Mouse (Mus musculus) layer of hippocampus, adult 9-10 months (tissue): ENCODE results near the gene Ttc33.

Experiments used
- DNase-seq: peaks from one replicate; pipeline ENCODE4 v3.0.0; 2022; ENCODE audit warnings: low spot score

Ttc33 gene

GRCm38 (mm10) chr15:5185366-5186292 lies at the start of gene Ttc33:
Gene Ttc33, plus strand, starts transcription at chr15:5185525.
- DNase-seq: peak; percentile 67

DNA sequence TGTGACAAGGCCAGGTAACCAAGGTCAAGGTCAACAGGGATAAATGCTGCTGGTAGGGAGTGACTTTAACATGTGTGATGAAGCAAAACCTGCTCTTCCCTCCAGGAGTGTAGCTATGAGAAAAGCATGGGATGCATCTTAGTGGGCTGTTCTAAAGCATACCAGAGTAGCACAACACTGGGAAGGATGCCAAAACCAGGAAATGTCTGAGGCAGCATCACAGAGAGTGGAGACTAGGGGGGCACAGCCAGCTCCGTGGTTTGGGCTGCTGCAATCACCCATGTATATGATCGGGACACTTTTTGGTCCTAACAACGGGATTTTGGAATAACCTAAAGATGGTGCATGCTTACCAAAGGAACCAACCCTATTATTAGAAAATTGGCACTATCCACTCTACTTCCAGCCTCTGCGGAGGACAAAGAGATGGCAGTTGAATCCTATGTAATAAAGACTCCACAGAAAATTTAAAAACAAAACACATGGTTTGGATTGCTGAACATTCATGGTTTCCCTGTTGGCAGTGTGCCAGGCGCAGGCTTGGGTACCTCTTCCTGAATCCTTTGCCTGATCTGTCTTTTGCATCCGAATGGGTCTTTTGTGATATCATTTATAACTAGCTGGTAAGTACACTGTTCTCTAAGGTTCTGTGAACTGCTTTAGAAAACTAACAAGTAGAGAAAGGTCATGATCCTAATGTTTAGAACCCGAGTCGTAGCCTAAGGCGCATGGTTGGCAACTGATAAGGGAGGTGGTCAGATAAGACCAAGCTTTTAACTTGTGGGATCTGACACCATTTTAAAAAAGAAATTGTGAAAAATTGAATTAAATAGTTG lies 47.1 kb upstream of the Ttc33 start:
- DNase-seq: no peak

- no peak for DNase-seq
Observed at GRCm38 (mm10) chr15:5139366-5139765, 46.0 kb upstream of the Ttc33 start.

DNA sequence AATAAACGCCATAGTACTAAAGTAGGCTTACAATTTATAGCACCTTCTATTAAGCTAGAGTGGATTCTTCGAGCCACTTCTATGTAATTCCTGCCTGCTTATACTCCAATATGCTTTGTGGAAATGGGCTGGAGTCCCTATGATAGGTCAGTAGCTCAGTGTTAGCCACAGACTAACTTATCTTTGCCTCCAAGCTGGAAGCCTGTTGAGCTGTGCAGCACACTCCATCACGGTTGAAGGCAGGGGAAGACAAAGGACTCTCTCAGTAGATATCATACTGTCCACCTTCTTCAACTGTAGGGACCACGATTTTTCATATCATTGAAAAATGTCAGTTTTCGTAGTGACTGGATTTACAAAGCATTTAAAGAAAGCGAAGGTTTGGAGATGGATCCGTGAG lies 45.5 kb upstream of the Ttc33 start:
- DNase-seq: no peak

- DNase-seq: no peak
Observed at GRCm38 (mm10) chr15:5140357-5140756, 45.0 kb upstream of the Ttc33 start.

- DNase-seq: no peak
Observed at GRCm38 (mm10) chr15:5142047-5142446, 43.3 kb upstream of the Ttc33 start.

GRCm38 (mm10) chr15:5142714-5143113 lies 42.6 kb upstream of the Ttc33 start:
- no peak for DNase-seq

- peak; percentile 31 for DNase-seq
Observed at GRCm38 (mm10) chr15:5143361-5144020, 41.8 kb upstream of the Ttc33 start, which contains the start of gene Prkaa1. Gene Prkaa1, plus strand, starts transcription at chr15:5143861.

GRCm38 (mm10) chr15:5144021-5144778 lies 41.1 kb upstream of the Ttc33 start:
- DNase-seq: peak; percentile 8

DNA sequence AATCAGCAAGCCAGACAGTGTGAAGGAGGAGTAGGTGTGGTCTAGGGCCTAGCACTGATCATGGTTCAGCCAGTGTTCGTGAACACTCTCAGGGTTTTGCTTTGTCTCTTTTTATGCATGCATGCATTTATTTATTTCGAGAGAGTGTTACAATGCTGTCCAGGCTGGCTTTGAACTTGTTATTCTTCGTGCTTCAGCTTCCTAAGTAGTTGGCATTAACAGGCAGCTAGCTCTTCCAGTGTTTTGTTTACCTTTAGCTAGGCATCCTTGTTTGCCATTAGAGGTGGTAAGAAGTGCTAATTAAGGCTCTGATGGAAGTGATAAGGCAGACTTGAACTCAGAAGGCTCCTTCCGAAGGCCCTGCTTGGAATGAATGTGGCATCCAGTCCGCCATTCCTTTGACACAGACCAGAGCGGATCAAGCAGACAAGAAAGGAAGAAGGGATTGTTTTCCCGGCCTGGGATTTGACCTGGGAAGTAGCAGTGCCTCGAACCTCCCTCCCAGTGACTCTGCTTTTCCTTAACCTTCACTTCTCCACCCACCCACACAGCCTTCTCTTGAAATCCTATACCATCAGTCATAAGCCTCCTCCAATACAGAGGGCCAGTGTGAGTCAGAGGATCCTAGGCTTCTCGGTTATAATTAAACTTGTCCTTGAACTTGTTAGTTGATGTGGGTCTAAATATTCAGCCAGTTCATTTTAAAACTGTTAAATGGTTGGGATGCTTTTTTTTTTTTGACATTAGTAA lies 40.0 kb upstream of the Ttc33 start:
- DNase-seq: no peak

GRCm38 (mm10) chr15:5149187-5149586 lies 36.1 kb upstream of the Ttc33 start:
- no peak for DNase-seq

DNA sequence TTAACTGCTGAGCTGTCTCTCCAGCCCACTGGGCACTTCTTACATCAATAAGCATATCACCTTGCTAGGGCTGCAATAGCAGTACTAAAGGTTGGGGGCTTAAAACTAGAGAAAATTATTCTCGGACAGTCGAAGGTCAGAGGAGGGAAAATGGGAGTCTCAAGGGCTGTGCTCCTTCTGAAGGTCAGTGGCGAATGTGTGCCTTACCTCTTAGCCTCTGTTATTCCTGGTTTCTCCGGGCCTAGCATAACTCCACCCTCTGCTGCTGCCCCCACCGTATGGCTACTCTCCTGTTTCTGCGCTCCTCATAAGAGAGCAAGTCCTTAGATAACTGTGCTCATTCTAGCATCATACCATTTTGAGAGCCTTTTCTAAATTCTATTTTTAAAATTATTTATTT lies 33.2 kb upstream of the Ttc33 start:
- no peak for DNase-seq

- no peak for DNase-seq
Observed at GRCm38 (mm10) chr15:5154621-5155020, 30.7 kb upstream of the Ttc33 start.

- DNase-seq: no peak
Observed at GRCm38 (mm10) chr15:5155093-5155492, 30.2 kb upstream of the Ttc33 start.

- no peak for DNase-seq
Observed at GRCm38 (mm10) chr15:5156355-5156754, 29.0 kb upstream of the Ttc33 start.

DNA sequence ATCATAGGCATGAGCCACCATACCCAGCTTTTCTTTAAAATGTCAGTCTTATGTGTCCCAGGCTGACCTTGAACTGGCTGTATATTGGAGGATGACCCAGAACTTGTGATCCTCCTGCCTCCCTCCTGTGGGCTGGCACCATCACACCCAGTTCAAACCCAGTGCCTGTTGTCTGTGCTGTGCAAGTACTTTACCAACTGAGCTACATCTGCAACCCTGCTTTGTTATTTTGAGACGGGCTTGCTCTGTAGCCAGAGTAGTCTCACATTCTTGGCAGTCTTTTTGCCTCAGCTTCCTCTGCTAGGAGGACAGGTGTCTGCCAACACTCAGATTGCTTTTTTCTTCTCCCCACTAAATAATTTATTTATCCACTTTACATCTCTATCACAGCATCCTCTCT lies 27.9 kb upstream of the Ttc33 start:
- DNase-seq: no peak

GRCm38 (mm10) chr15:5158827-5159226 lies 26.5 kb upstream of the Ttc33 start:
- DNase-seq: no peak

- no peak for DNase-seq
Observed at GRCm38 (mm10) chr15:5165121-5165773, 20.1 kb upstream of the Ttc33 start.

DNA sequence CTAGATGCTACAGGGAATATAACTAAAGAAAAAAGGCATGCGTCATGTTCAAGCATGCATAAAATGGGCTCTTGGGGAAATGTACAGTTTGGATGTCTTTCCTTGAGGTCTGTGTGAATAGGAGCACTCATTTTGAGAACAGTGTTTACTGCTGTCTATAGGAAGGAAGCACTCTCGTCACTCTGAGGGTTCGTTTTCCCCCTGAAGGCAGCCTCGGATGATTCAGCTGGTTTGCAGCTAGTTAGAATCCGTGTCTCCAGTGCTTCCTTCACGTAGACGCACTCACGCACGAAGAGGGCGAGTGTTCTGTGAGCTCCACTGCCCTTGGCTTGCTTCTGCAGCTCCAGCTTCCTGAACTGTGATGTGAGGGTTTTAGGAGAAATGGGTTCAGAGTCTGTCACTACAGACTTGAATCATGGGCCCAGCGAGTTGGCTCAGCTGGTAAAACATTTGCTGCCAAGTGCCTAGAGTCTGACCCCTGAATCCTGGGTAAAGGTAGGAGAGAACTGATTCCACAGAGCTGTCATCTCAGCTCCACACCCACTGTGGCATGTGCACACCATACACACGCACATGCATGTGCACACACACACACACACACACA lies 12.0 kb upstream of the Ttc33 start:
- no peak for DNase-seq
